Mouse (Mus musculus) midbrain, embryonic 11.5 days (tissue): Measurements from ENCODE around the gene Rplp1. TPM values are rescaled to one million over a fixed set of nuclear protein-coding genes. Genes with fewer than 3 reads are reported as not detected.

ENCODE experiments used
- ATAC-seq: fragments of 200-750 bp; cut with Nextera tagmentation; 2 replicates; pipeline ENCODE4 v1.8.0; 2017; ENCODE audit warnings: moderate TSS enrichment, moderate library complexity; ENCODE audit not compliant: low FRiP score
- DNase-seq: peaks from one replicate; pipeline ENCODE4 v3.0.0; 2015; ENCODE audit warnings: low spot score; ENCODE audit errors: missing footprints
- H3K27ac ChIP-seq: fragments of 300-500 bp; sonication (generic); 2 replicates; pipeline ENCODE4 v1.5.1; 2014; ENCODE audit warnings: low read depth, low read length
- H3K27me3 ChIP-seq: fragments of 300-500 bp; sonication (generic); 2 replicates; pipeline ENCODE4 v1.6.1; 2014; ENCODE audit warnings: mild to moderate bottlenecking, low read length, moderate library complexity, mixed read lengths; ENCODE audit not compliant: control insufficient read depth, insufficient read depth
- H3K36me3 ChIP-seq: fragments of 300-500 bp; sonication (generic); 2 replicates; pipeline ENCODE4 v1.6.1; 2014; ENCODE audit warnings: mild to moderate bottlenecking, low read length, moderate library complexity, mixed read lengths; ENCODE audit not compliant: control insufficient read depth, insufficient read depth
- H3K4me1 ChIP-seq: fragments of 300-500 bp; sonication (generic); 2 replicates; pipeline ENCODE4 v1.6.1; 2014; ENCODE audit warnings: low read length; ENCODE audit not compliant: control insufficient read depth, insufficient read depth
- H3K4me2 ChIP-seq: fragments of 300-500 bp; sonication (generic); 2 replicates; pipeline ENCODE4 v1.6.1; 2014; ENCODE audit warnings: mild to moderate bottlenecking, moderate library complexity
- H3K4me3 ChIP-seq: fragments of 300-500 bp; sonication (generic); 2 replicates; pipeline ENCODE4 v1.5.1; 2014; ENCODE audit warnings: low read depth, low read length
- H3K9ac ChIP-seq: fragments of 300-500 bp; sonication (generic); 2 replicates; pipeline ENCODE4 v1.6.1; 2014; ENCODE audit warnings: low read length
- H3K9me3 ChIP-seq: fragments of 300-500 bp; sonication (generic); 2 replicates; pipeline ENCODE4 v1.6.1; 2016; ENCODE audit warnings: low read length; ENCODE audit not compliant: control insufficient read depth
- WGBS: fragments of 180-500 bp; shearing (Covaris S2); extraction: QIAGEN DNeasy Blood & Tissue Kit; methylation state at CpG from one replicate; pipeline ENCODE4 v1.1.7; 2014; 5-methylcytosine and 5-hydroxymethylcytosine counted together
- polyA plus RNA-seq: library from polyadenylated mRNA; unstranded; fragments of >200 nt; fragmentation: Nextera tagmentation; extraction: Ambion mirVana; gene quantifications from 2 replicates; pipeline ENCODE4 v1.2.1, GENCODE M21; 2014

Rplp1 gene
- polyA plus RNA-seq, 1 experiment from 2014 or later, result 1,048 TPM

GRCm38 (mm10) chr9:61889855-61890254 lies 24.5 kb downstream of the Rplp1 start:
- WGBS, result 76% methylated on average over 8 of the region's 8 CpGs
- no peak overlapping the region for H3K4me2 ChIP-seq
- ATAC-seq, result no peak
- DNase-seq, result no peak
- no peak overlapping the region for H3K9ac ChIP-seq
- H3K4me3 ChIP-seq, result no peak overlapping the region
- H3K9me3 ChIP-seq, result no peaks in the 10 kb centered on the region
- H3K27ac ChIP-seq, result no peak overlapping the region
- no peaks in the 10 kb centered on the region for H3K27me3 ChIP-seq
- no peaks in the 10 kb centered on the region; the same call in none of the 2 replicates for H3K4me1 ChIP-seq
- no peaks in the 10 kb centered on the region for H3K36me3 ChIP-seq

GRCm38 (mm10) chr9:61887661-61888379 lies 26.5 kb downstream of the Rplp1 start:
- H3K27me3 ChIP-seq, result no peaks in the 10 kb centered on the region
- H3K9ac ChIP-seq, result no peak overlapping the region
- no peak for DNase-seq
- no peak overlapping the region for H3K4me3 ChIP-seq
- H3K27ac ChIP-seq, result no peak overlapping the region
- 75% methylated on average over 11 of the region's 11 CpGs for WGBS
- H3K4me2 ChIP-seq, result no peak overlapping the region
- H3K4me1 ChIP-seq, result peaks cover 5% of the 10 kb centered on the region
- no peaks in the 10 kb centered on the region for H3K36me3 ChIP-seq
- H3K9me3 ChIP-seq, result no peaks in the 10 kb centered on the region
- ATAC-seq, result no peak

- Histone ChIP-seq H3K27ac (no peak overlapping the region), H3K4me1 (peaks cover 5% of the 10 kb centered on the region), H3K4me3 (no peak overlapping the region), H3K36me3 (no peaks in the 10 kb centered on the region), H3K4me2 (no peak overlapping the region), H3K9me3 (no peaks in the 10 kb centered on the region), H3K9ac (no peak overlapping the region), H3K27me3 (no peaks in the 10 kb centered on the region)
- DNase-seq (no peak), ATAC-seq (no peak)
- 92% methylated on average over 7 of the region's 7 CpGs for WGBS
These were observed 28.4 kb downstream of the Rplp1 start for GRCm38 (mm10) chr9:61885964-61886363.

- Histone ChIP-seq H3K9me3 (no peaks in the 10 kb centered on the region), H3K36me3 (no peaks in the 10 kb centered on the region), H3K9ac (no peak overlapping the region), H3K27ac (no peak overlapping the region), H3K4me3 (no peak overlapping the region), H3K4me1 (peaks cover 5% of the 10 kb centered on the region), H3K27me3 (no peaks in the 10 kb centered on the region), H3K4me2 (no peak overlapping the region)
- ATAC-seq (no peak), DNase-seq (no peak)
- WGBS, result 60% methylated on average over 13 of the region's 13 CpGs
These were observed 29.4 kb downstream of the Rplp1 start for GRCm38 (mm10) chr9:61884936-61885335.

- no peak overlapping the region for H3K9ac ChIP-seq
- ATAC-seq (no peak), DNase-seq (no peak)
- no peaks in the 10 kb centered on the region for H3K27me3 ChIP-seq
- H3K36me3 ChIP-seq, result no peaks in the 10 kb centered on the region
- no peak overlapping the region for H3K4me2 ChIP-seq
- no peak overlapping the region for H3K4me3 ChIP-seq
- H3K9me3 ChIP-seq, result no peaks in the 10 kb centered on the region
- 68% methylated on average over 7 of the region's 7 CpGs for WGBS
- H3K4me1 ChIP-seq, result peaks cover 5% of the 10 kb centered on the region
- H3K27ac ChIP-seq, result no peak overlapping the region
These were observed 30.0 kb downstream of the Rplp1 start for GRCm38 (mm10) chr9:61884375-61884774.

GRCm38 (mm10) chr9:61882179-61882578 lies 32.2 kb downstream of the Rplp1 start:
- no peaks in the 10 kb centered on the region for H3K36me3 ChIP-seq
- peaks cover 15% of the 10 kb centered on the region for H3K4me1 ChIP-seq
- H3K9ac ChIP-seq, result no peak overlapping the region
- no peak overlapping the region for H3K4me2 ChIP-seq
- no peak overlapping the region for H3K27ac ChIP-seq
- ATAC-seq (no peak), DNase-seq (no peak)
- H3K4me3 ChIP-seq, result no peak overlapping the region
- WGBS, result 82% methylated on average over 3 of the region's 3 CpGs
- H3K9me3 ChIP-seq, result no peaks in the 10 kb centered on the region
- H3K27me3 ChIP-seq, result no peaks in the 10 kb centered on the region

- Histone ChIP-seq H3K4me1 (peaks cover 14% of the 10 kb centered on the region), H3K36me3 (no peaks in the 10 kb centered on the region), H3K4me2 (no peak overlapping the region), H3K27me3 (no peaks in the 10 kb centered on the region), H3K9ac (no peak overlapping the region), H3K4me3 (no peak overlapping the region), H3K27ac (no peak overlapping the region; the same call in 1 of the 2 replicates), H3K9me3 (no peaks in the 10 kb centered on the region)
- WGBS, result 21% methylated on average over 2 of the region's 2 CpGs
- no peak for ATAC-seq
- peak; percentile 96 for DNase-seq
These were observed 35.5 kb downstream of the Rplp1 start for GRCm38 (mm10) chr9:61878889-61879288.

GRCm38 (mm10) chr9:61877373-61878112 lies 36.8 kb downstream of the Rplp1 start:
- no peaks in the 10 kb centered on the region for H3K27me3 ChIP-seq
- H3K9ac ChIP-seq, result no peak overlapping the region
- H3K9me3 ChIP-seq, result no peaks in the 10 kb centered on the region
- no peaks in the 10 kb centered on the region for H3K36me3 ChIP-seq
- no peak overlapping the region for H3K4me3 ChIP-seq
- H3K4me2 ChIP-seq, result 0 out of 2 replicates have a peak overlapping the region, but pooled peaks have one; percentile 14
- ATAC-seq, result peak; percentile 35; the same call in 1 of the 2 replicates
- 24% methylated on average over 22 of the region's 22 CpGs for WGBS
- H3K27ac ChIP-seq, result no peak overlapping the region
- DNase-seq, result peak; percentile 92
- H3K4me1 ChIP-seq, result peaks cover 25% of the 10 kb centered on the region

GRCm38 (mm10) chr9:61873325-61873724 lies 41.0 kb downstream of the Rplp1 start:
- Histone ChIP-seq H3K27me3 (no peaks in the 10 kb centered on the region), H3K4me1 (peaks cover 39% of the 10 kb centered on the region), H3K27ac (peak overlapping the region; percentile 83), H3K9me3 (no peaks in the 10 kb centered on the region), H3K9ac (no peak overlapping the region), H3K4me2 (no peak overlapping the region), H3K4me3 (no peak overlapping the region), H3K36me3 (no peaks in the 10 kb centered on the region)
- WGBS, result 60% methylated on average over 8 of the region's 8 CpGs
- ATAC-seq, result no peak
- peak; percentile 87 for DNase-seq
